Mouse (Mus musculus) adrenal gland, postnatal 25 days (tissue): Measurements from ENCODE around the gene Hand1. TPM values are rescaled to one million over a fixed set of nuclear protein-coding genes. Genes with fewer than 3 reads are reported as not detected.
A peak's percentile ranks its signal among the peaks of the same experiment; 100 is the strongest.
"Not testable (repeated sequence)": the region's sequence is repeated elsewhere in the genome, so short reads cannot be mapped to it uniquely, and the experiment has no call there.

Source experiments
- DNase-seq: peaks from one replicate; pipeline ENCODE4 v3.0.0; 2021; ENCODE audit warnings: mixed read lengths
- long read RNA-seq: library from polyadenylated mRNA; stranded (forward); transcript quantifications from one replicate; pipeline ENCODE4 v2.0.0, GENCODE M21; 2021
- total RNA-seq: library from RNA; stranded (reverse); gene quantifications from 2 replicates; pipeline ENCODE4 v1.2.3, GENCODE M21; 2021

The Hand1 gene
- 8.0 and 13.6 TPM in 2 replicates for total RNA-seq
- long read RNA-seq, transcript Hand1-201 (2 exons, 1,904 nt): major isoform, 10 of 10 reads
- long read RNA-seq, partial matches to known transcripts: 0 of 10 reads
- long read RNA-seq, other reads (novel, unspliced or antisense): 0 of 10 reads

- no peak for DNase-seq
Observed at GRCm38 (mm10) chr11:57832552-57833201, at the start of gene Hand1. TSS of gene Hand1 (minus strand) at chr11:57832818.

- DNase-seq: no peak
Observed at GRCm38 (mm10) chr11:57876157-57876556, 43.5 kb upstream of the Hand1 start.

DNA sequence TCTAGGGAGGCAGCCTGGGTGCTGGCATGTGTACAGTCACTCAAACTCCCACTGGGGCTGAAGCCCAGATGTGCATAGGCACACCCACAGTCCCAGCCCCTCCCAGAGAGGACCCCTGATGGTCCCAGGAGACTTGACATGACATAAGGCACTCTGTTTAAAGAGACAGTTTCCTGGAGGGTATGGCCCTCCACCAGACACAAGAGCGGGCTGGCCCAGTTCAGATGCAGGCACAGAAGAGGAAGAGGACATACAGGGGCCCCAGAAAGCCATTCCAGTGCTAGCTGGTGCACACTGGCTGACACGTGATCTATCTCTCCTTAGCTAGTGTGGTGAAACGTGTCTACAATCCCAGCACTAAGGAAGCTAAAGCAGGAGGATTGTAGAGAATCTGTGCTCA lies 40.4 kb upstream of the Hand1 start:
- DNase-seq: no peak

DNA sequence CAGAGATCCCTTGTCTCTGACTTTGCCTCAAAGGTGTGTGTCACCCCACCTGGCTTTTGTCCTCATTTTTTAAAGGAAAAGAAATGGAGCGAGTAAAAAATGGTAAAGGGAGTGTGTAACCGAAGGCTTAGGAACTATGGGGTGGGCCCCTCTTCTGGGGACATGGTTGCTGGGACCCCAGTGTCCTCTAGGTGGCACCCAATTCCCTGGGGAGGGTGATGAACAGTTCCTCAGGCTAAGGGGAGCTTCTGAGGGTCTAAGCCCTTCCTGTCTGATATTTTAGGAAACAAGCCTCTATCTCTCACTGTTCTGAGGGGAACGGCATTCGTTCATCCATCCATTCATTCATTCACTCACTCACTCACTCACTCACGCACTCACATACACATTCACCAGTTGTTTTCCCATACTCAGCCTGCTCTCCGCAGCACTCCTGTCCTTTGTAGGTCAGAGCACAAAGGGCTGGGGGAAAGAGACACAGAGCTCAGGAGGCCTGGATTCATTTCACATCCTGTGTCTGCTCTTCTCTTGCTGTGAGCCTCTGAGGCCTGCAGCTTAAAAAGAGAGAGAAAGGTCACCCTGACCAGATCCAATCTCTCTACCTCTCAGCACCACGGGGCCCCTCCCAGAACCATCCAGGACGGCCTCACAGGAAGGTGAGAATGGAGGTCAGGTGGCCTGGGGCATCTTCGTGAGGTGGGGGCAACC lies 36.3 kb upstream of the Hand1 start:
- DNase-seq: peak; percentile 19

- no peak for DNase-seq
Observed at GRCm38 (mm10) chr11:57866466-57866865, 33.8 kb upstream of the Hand1 start.

DNA sequence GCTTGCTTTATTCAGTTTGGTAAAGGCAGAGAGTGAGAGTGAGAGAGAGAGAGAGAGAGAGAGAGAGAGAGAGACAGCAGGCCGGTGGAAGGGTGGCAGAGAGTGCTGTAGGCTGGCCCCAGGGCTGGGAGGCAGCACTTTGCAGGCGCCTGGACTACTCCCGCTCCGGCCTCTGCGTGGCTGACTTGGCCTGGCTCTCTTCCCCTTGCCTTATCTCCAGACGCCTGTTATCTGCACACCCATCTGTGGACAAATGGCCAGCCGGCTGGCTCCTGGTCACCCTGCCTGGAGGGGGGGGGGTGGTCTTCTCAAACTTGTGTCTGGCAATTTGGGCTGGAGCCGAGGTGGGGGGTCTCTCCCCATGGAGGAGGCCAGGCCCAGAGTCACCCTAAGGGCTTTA lies 32.0 kb upstream of the Hand1 start:
- DNase-seq: no peak

DNA sequence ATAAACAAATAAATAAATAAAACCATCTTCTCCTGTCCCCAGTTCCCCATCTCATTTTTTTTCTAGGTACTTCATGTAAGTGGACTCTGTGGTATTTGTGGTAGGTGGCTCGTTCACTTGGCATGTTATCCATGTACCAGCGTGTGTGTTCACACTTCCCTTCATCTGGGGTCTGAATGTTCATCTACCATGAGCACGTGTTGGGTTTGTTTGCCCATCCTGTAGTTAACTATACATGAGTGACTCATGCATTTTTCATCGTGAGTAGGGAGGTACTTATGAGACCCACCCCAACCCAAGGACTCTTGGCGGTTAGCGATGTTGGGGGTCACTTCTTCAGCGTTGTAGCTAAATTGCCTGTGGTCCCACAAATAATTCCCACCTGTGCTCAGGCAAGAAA lies 29.5 kb upstream of the Hand1 start:
- no peak for DNase-seq

- DNase-seq: no peak
Observed at GRCm38 (mm10) chr11:57857709-57858108, 25.1 kb upstream of the Hand1 start.

GRCm38 (mm10) chr11:57853571-57853970 lies 21.0 kb upstream of the Hand1 start:
- no peak for DNase-seq

GRCm38 (mm10) chr11:57850931-57851330 lies 18.3 kb upstream of the Hand1 start:
- no peak for DNase-seq

DNA sequence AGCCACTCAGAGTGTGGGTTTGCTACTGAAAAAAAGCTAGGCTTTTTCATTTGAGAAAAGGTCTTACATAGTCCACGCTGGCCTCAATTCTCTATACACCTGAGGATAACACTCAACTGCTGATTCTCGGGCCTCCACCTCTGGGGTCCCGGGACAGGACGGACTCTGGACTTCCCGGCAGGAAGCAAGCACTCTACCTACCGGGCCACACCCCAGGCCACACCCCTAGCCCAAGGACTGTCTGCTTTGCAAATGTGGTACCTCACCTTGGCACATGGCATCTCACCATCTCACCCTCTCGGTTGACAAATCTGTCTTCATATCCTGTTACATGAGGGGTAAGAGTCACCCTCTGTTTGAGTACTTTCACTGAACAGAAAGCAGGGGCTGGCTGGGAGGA lies 17.7 kb upstream of the Hand1 start:
- no peak for DNase-seq

DNA sequence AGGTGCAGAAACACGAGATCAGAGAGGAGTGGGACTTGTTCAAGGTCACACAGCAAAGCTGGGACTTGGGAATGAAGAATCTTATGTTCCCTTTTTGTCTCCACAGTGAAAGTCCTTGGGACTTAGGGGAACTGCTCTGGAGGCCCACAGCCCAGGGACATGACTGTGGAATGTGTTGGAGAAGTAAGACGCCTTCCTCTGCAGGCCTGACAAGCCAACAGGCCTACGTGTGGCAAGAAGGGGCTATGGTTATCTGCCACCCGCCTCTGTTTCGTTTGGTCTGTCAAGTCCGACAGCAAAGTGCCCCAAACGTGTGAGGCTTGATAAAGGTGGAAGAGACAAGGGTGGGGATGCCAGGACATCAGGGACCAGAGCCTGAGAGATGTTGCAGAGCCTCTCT lies 14.8 kb upstream of the Hand1 start:
- DNase-seq: no peak

DNA sequence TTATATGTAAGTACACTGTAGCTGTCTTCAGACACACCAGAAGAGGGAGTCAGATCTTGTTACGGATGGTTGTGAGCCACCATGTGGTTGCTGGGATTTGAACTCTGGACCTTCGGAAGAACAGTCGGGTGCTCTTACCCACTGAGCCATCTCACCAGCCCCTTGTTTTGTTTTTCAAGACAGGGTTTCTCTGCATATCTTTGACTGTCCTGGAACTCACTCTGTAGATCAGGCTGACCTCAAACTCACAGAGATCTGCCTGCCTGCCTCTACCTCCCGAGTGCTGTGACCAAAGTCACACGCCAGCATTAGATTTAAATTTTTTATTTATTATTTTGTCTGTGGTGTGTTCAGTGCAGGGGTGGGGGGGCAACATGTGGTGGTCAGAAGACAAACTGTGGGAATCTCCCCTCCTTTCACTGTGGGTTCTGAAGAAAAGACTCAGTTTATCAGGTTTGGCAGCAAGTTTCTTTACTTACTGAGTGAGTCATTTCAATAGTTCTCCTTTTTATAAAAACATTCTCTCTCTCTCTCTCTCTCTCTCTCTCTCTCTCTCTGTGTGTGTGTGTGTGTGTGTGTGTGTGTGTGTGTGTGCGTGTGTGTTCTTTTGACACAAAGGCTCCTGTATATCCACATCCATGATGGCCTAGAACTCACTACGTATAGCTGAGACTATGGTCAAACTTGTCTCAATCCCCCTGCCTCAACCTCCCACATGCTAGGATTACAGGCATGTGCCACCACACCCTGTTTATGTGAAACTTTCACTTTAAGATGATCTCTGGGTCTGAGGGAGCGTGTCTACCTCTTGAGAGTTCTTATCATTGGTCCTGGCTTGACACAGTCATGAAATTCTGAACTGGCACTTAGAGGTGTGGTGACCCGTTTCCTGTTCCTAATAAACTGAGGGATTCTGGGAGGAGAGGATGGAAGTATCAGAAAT lies 14.1 kb upstream of the Hand1 start:
- DNase-seq: not testable (repeated sequence)

DNA sequence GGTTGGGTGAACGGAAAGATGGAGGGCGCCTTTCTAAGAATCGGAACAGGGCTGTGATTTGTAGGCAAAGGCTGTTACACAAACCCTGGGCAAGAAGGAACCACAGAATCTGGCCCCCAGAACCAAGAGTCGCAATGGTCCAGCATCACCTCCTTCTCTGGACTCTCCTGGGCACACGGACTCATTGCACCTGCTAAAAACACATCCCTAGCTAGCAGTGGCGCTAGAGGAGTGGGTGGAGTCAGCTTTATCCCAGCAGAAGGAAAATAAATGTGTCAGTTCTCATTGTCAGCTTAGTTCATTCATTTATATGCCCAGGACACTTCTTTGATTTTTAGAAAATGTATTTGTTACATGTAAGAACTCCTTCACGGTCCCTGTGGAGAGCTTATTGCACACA lies 8.8 kb upstream of the Hand1 start:
- no peak for DNase-seq

DNA sequence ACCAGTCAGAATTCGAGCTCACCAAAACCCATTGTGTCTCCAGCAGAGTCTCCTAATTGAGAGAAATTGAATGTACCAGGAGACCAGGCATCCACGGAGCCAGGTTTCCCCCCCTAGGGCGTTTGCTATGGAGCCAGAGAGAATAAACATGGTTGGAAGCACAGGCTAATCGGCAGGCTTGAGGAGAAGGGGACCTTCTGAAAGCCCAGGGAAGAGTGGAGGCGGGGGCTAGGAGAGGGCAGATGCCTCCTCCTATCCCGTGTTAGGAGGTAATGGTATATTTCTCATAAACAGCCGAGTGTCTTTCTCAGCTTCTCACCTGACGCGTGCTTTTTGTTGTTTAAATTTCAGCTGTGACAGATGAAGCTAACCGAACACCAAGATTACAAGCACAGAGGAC lies 8.4 kb upstream of the Hand1 start:
- DNase-seq: no peak

- DNase-seq: no peak
Observed at GRCm38 (mm10) chr11:57837861-57838680, 5.5 kb upstream of the Hand1 start.

DNA sequence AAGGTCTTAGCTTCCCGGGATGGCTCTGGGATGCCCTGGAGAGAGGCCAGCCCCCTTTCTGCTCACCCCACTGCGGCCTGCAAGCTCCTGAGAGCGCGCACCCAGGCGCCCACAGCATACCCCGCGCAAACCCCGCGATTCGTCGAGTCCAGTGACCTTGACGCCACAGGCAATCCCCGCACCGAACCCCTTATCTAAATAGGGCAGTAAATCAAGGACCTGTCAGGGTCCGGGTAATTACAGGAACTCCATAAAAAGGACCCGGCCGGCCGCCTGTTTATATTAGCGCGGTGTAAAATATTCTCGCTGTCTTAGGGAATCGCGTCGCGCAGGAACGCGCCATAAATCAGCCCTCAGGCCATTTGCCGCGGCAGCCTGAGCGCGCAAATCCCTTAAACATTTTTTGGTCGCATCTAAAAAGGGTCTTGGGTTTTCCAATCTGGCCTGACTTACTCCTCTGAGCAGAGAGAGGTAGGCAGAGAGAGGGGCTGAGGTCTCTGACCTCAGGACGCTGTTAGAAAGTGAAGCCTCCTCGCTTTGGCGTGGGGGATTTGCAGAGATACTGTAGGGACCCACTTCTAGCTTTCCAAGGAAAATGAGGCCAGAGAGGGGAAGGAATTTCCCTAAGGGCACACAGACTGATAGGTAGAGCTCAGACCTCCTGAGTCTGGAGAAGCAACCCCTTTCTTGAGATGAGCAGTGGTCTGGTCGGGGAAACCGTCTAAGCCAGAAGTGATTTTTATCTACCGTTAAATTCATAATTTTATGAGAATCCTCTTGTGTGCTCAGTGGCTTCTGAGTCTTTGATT lies 4.5 kb upstream of the Hand1 start:
- no peak for DNase-seq

DNA sequence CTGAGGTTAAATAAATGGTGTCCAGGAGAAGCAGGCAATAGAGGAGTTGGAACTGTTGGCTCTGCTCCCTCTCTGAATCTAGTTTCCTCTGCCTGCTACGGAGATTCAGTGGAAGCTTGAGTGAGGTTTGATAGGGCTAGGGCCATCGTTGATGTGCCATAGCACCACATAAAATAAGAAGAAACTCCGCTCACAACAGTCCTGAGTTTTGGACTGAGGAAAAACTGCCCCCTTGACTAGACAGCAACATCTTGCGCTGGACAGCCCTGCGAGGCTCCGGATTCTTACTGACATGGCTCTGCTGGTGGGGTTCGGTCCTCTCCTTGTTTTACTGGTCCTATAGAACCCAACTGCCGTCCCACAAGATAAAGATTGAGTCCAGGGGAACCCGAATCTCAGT lies 3.8 kb upstream of the Hand1 start:
- DNase-seq: no peak

DNA sequence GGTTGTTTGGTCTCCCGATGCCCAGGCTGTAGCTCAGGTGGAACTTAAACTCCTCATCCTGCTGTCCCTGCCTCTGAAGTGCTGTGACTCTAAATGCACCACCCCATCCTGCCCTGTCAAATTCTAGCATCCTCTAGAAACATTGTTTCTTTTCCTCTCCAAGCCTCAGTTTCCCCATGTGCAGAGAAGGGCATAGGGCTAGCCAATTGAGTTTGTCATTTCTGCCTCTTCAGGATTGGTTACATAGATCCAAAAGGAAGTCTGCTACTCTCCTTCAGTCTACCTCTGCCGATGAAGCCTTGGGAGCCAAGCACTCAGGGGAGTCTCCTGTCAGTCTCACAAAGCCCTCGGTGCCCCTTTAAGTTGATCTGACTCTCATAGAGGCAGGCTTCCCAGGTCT lies 3.3 kb upstream of the Hand1 start:
- DNase-seq: no peak

DNA sequence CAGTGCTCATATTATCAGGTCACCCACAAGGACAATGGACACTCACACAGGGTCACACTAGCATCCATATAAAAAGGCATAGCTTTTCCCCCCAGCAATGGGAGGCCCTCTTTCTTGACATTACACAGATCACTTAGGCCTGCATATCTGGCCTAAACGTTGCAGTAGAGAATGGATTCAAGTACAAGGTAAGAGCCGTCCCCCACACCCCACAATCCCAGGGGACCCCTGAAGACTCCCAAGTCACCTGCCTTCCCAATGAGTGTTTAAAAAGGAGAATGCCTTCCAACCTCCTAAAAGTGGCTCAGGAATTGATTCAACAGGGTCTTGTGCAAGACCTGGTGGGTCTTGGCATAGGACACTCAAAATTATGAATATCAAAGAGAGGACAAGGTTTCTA lies 2.7 kb upstream of the Hand1 start:
- DNase-seq: no peak

GRCm38 (mm10) chr11:57834031-57834430 lies 1.4 kb upstream of the Hand1 start:
- no peak for DNase-seq
